Mouse (Mus musculus) embryonic facial prominence, embryonic 13.5 days (tissue): ENCODE data around the gene Anks1. TPM values are rescaled to one million over a fixed set of nuclear protein-coding genes. Genes with fewer than 3 reads are reported as not detected.

ENCODE experiments used
- ATAC-seq: fragments of 200-750 bp; cut with Nextera tagmentation; 2 replicates; pipeline ENCODE4 v1.8.0; 2017; ENCODE audit warnings: low read depth; ENCODE audit not compliant: insufficient number of reproducible peaks, insufficient read depth, low FRiP score, low TSS enrichment
- H3K27ac ChIP-seq: fragments of 300-500 bp; sonication (generic); 2 replicates; pipeline ENCODE4 v1.5.1; 2015; ENCODE audit warnings: moderate library complexity, mild to moderate bottlenecking, inconsistent platforms
- H3K27me3 ChIP-seq: fragments of 300-500 bp; sonication (generic); 2 replicates; pipeline ENCODE4 v1.6.1; 2015; ENCODE audit warnings: mild to moderate bottlenecking, inconsistent platforms
- H3K36me3 ChIP-seq: fragments of 300-500 bp; sonication (generic); 2 replicates; pipeline ENCODE4 v1.6.1; 2015; ENCODE audit warnings: mild to moderate bottlenecking, inconsistent platforms
- H3K4me1 ChIP-seq: fragments of 300-500 bp; sonication (generic); 2 replicates; pipeline ENCODE4 v1.6.1; 2015; ENCODE audit warnings: inconsistent platforms
- H3K4me2 ChIP-seq: fragments of 300-500 bp; sonication (generic); 2 replicates; pipeline ENCODE4 v1.6.1; 2015; ENCODE audit warnings: moderate library complexity, mild to moderate bottlenecking, inconsistent platforms
- H3K4me3 ChIP-seq: fragments of 300-500 bp; sonication (generic); 2 replicates; pipeline ENCODE4 v1.5.1; 2015; ENCODE audit warnings: mild to moderate bottlenecking, inconsistent platforms
- H3K9ac ChIP-seq: fragments of 300-500 bp; sonication (generic); 2 replicates; pipeline ENCODE4 v1.6.1; 2015; ENCODE audit warnings: mild to moderate bottlenecking, inconsistent platforms
- H3K9me3 ChIP-seq: fragments of 300-500 bp; sonication (generic); 2 replicates; pipeline ENCODE4 v1.6.1; 2016; ENCODE audit warnings: inconsistent platforms
- WGBS: fragments of 180-500 bp; shearing (Covaris S2); methylation state at CpG from one replicate; pipeline ENCODE4 v1.1.7; 2015; ENCODE audit warnings: mixed read lengths; 5-methylcytosine and 5-hydroxymethylcytosine counted together
- polyA plus RNA-seq: library from polyadenylated mRNA; unstranded; fragments of >200 nt; fragmentation: Nextera tagmentation; extraction: Ambion mirVana; gene quantifications from 2 replicates; pipeline ENCODE4 v1.2.1, GENCODE M21; 2015

Anks1 gene
- polyA plus RNA-seq, 1 experiment from 2014 or later, result 13.4 TPM

- H3K27me3 ChIP-seq, result no peaks in the 10 kb centered on the region
- H3K4me1 ChIP-seq, result peaks cover 68% of the 10 kb centered on the region
- no peak overlapping the region for H3K4me3 ChIP-seq
- no peak overlapping the region for H3K27ac ChIP-seq
- no peaks in the 10 kb centered on the region for H3K9me3 ChIP-seq
- H3K36me3 ChIP-seq, result peaks cover 9% of the 10 kb centered on the region; the same call in 1 of the 2 replicates
- no peak overlapping the region for H3K9ac ChIP-seq
- ATAC-seq, result no peak
- no peak overlapping the region for H3K4me2 ChIP-seq
Measured at GRCm38 (mm10) chr17:28005393-28005792, 96.3 kb downstream of the Anks1 start.

DNA sequence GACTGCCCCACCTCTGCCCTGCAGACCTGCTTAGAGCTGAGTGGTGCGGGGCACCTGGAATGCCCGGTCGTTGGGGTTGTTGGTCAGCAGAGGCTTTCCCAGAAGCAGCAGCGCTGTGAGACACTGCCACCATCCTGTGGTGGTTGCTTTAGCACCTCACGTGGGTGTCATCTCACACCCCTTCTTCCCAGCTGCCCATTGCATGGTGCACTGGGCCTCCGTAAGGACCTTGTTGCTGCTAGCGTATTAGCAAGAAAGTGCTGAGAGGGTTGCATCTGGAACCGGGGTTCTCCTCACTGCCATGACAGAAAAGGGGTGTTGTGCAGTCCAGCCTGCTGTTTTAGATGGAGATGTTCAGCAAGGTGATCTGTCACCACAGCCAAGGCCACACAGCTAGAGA is 97.1 kb downstream of the Anks1 start:
- H3K27ac ChIP-seq, result peak overlapping the region; percentile 90
- ATAC-seq, result no peak
- H3K9ac ChIP-seq, result peak overlapping the region; percentile 51
- no peak overlapping the region for H3K4me3 ChIP-seq
- peaks cover 13% of the 10 kb centered on the region; the same call in 1 of the 2 replicates for H3K36me3 ChIP-seq
- no peaks in the 10 kb centered on the region for H3K9me3 ChIP-seq
- peaks cover 67% of the 10 kb centered on the region for H3K4me1 ChIP-seq
- H3K4me2 ChIP-seq, result peak overlapping the region; percentile 54; the same call in 1 of the 2 replicates
- no peaks in the 10 kb centered on the region for H3K27me3 ChIP-seq
- WGBS, result 83% methylated on average over 8 of the region's 8 CpGs

DNA sequence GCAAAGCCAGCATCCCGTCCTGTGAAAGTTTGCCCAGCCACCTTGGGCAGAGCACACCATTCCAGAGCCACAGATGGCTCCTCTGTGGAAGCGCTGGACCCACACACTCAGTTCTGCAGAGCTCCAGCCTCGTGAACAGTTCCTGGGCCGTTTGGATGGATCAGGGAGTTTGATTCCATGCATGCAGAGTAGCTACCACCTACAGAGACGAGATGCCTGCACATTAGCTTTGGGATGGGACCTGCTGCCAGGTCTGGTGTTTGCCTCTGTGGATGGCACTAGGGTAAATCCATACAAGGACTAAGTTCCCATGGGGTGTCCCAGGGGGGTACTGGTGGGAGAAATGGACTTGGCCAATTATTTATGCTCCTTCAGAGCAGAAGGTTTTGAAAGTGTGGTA is 97.5 kb downstream of the Anks1 start:
- Histone ChIP-seq H3K36me3 (peaks cover 14% of the 10 kb centered on the region; the same call in 1 of the 2 replicates), H3K4me3 (no peak overlapping the region), H3K27ac (peak overlapping the region; percentile 90), H3K4me2 (peak overlapping the region; percentile 54), H3K9me3 (no peaks in the 10 kb centered on the region), H3K9ac (peak overlapping the region; percentile 51; the same call in 1 of the 2 replicates), H3K4me1 (peaks cover 63% of the 10 kb centered on the region), H3K27me3 (no peaks in the 10 kb centered on the region)
- 58% methylated on average over 5 of the region's 5 CpGs for whole genome bisulfite sequencing
- ATAC-seq, result no peak

DNA sequence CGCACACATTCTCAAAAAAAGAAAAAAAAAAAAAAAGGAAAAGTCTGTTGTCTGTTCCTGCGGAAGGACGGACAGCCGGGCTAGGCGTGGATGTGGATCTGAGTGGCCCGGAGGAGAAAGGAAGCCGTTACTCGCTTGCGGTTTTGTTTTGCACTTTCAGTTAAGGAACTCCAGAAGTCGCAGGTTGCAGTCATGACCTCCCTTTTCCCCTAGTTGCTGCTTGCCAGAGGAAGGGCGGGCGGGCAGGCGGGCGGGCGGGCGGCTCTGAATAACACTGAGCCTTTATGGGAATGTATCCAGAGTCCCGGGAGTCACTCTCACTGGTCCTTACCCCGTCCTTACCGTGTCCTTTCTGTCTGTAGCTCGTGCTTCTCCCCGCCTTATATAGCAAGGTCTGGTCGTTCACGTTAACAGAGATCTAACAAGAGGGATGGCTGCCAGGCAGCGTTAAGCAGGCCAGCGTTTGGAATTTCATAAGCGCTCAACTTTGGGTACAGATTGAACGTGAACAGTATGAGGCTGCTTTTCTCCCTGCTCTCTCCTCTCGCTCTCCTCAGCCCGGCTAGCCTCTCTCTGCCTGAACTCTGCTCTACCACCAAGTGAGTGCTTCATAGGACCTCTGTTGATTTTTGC is 98.2 kb downstream of the Anks1 start:
- H3K36me3 ChIP-seq, result peaks cover 15% of the 10 kb centered on the region; the same call in 1 of the 2 replicates
- peak overlapping the region; percentile 21 for H3K4me3 ChIP-seq
- 10% methylated on average over 29 of the region's 29 CpGs for WGBS
- peak overlapping the region; percentile 90 for H3K27ac ChIP-seq
- 0 out of 2 replicates have a peak, but pooled peaks have one; percentile 7 for ATAC-seq
- H3K4me1 ChIP-seq, result peaks cover 62% of the 10 kb centered on the region
- H3K4me2 ChIP-seq, result peak overlapping the region; percentile 54
- H3K27me3 ChIP-seq, result no peaks in the 10 kb centered on the region
- H3K9ac ChIP-seq, result peak overlapping the region; percentile 65
- no peaks in the 10 kb centered on the region for H3K9me3 ChIP-seq

DNA sequence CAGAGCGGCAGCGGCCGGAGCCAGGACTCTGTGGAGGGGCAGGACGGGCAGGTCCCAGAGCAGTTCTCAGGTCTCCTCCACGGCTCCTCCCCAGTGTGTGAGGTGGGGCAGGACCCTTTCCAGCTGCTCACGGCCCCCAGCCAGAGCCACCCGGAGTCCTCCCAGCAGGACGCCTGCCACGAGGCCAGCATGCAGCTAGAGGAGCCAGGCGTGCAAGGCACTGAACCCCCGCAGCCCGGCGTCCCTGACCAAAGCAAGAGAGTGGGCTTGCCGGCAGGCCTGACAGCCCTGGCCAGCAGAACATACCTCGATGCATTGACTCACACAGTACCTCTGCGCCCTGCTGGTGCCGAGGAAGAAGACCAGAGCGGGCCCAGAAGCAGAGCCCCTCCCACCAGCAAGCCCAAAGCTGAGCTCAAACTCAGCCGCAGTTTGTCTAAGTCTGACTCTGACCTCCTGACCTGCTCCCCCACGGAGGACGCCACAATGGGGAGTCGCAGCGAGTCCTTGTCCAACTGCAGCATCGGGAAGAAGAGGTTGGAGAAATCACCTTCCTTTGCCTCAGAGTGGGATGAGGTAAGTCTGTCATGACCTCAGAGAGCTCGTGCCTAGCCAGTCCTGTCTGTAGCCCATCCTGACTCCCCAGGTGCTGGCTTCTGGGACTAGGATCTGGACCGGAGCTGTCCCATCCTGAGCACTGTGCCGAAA is 98.9 kb downstream of the Anks1 start:
- Histone ChIP-seq H3K27ac (peak overlapping the region; percentile 90), H3K4me3 (peak overlapping the region; percentile 21), H3K9ac (peak overlapping the region; percentile 65), H3K9me3 (no peaks in the 10 kb centered on the region), H3K27me3 (no peaks in the 10 kb centered on the region), H3K36me3 (peaks cover 19% of the 10 kb centered on the region; the same call in 1 of the 2 replicates), H3K4me2 (peak overlapping the region; percentile 54), H3K4me1 (peaks cover 69% of the 10 kb centered on the region)
- ATAC-seq, result peak; percentile 39; the same call in 1 of the 2 replicates
- 26% methylated on average over 27 of the region's 27 CpGs for WGBS

DNA sequence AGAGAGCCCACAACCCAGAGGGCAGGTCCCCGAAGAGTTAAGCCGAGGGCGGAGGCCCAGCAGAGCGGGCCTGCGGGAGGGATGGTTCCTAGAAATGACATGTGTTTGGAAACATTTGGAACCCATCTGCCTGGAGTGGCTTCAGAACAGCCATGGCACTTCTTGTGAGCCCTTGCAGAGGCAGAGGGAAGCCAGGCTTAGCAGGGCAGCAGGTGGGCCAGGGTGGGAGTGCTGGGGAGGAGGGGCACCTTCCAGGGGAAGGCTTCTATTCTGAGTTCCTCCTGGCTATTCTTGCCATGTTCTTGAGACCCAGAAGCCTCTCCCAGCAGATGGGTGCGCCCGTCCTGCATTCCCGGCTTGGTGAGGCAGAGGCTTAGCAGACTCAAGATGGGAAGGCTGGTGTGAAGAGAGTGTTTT is 99.5 kb downstream of the Anks1 start:
- peak overlapping the region; percentile 21 for H3K4me3 ChIP-seq

GRCm38 (mm10) chr17:28009066-28009715 is 100.1 kb downstream of the Anks1 start:
- Histone ChIP-seq H3K9ac (peak overlapping the region; percentile 41; the same call in 1 of the 2 replicates), H3K4me1 (peaks cover 70% of the 10 kb centered on the region), H3K27ac (0 out of 2 replicates have a peak overlapping the region, but pooled peaks have one; percentile 90), H3K36me3 (peaks cover 19% of the 10 kb centered on the region; the same call in 1 of the 2 replicates), H3K9me3 (no peaks in the 10 kb centered on the region), H3K4me2 (peak overlapping the region; percentile 54), H3K27me3 (no peaks in the 10 kb centered on the region), H3K4me3 (0 out of 2 replicates have a peak overlapping the region, but pooled peaks have one; percentile 21)
- 85% methylated on average over 10 of the region's 10 CpGs for WGBS
- ATAC-seq, result no peak

More for the DNA sequence above, 99.5 kb downstream of the Anks1 start:
- 55% methylated on average over 8 of the region's 8 CpGs for WGBS
- ATAC-seq, result no peak
- H3K36me3 ChIP-seq, result peaks cover 19% of the 10 kb centered on the region; the same call in 1 of the 2 replicates
- peak overlapping the region; percentile 41; the same call in 1 of the 2 replicates for H3K9ac ChIP-seq
- no peaks in the 10 kb centered on the region for H3K9me3 ChIP-seq
- H3K4me1 ChIP-seq, result peaks cover 69% of the 10 kb centered on the region
- peak overlapping the region; percentile 54 for H3K4me2 ChIP-seq
- H3K27me3 ChIP-seq, result no peaks in the 10 kb centered on the region
- peak overlapping the region; percentile 90; the same call in 1 of the 2 replicates for H3K27ac ChIP-seq

GRCm38 (mm10) chr17:28009716-28010114 is 100.6 kb downstream of the Anks1 start:
- peaks cover 76% of the 10 kb centered on the region for H3K4me1 ChIP-seq

DNA sequence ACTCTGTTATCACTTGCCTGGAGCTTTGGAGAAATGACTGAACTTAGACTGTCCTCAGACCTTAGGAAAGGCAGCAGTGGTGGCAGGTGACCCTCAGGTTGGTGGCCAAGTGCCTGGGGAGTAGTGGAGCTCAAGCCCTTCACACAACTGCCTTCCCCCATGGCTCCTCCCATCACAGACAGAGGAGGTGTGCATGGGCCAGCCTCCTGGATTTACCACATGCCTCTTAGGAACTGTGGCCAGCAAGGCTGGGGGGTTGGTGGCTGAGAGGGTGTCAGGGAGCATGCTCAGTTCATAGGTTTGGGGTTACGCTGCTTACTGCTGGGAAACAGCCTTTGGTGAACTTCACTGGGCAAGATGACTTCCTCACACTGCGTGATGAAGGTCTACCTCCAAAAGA is 101.8 kb downstream of the Anks1 start:
- 91% methylated on average over 2 of the region's 2 CpGs for WGBS
- H3K4me1 ChIP-seq, result peaks cover 81% of the 10 kb centered on the region
- no peak overlapping the region for H3K9ac ChIP-seq
- no peak overlapping the region for H3K4me3 ChIP-seq
- H3K27ac ChIP-seq, result no peak overlapping the region
- ATAC-seq, result no peak
- H3K4me2 ChIP-seq, result no peak overlapping the region
- H3K9me3 ChIP-seq, result no peaks in the 10 kb centered on the region
- peaks cover 19% of the 10 kb centered on the region; the same call in 1 of the 2 replicates for H3K36me3 ChIP-seq
- H3K27me3 ChIP-seq, result no peaks in the 10 kb centered on the region

More at GRCm38 (mm10) chr17:28009716-28010114, 100.6 kb downstream of the Anks1 start:
- no peaks in the 10 kb centered on the region for H3K9me3 ChIP-seq
- no peak overlapping the region for H3K9ac ChIP-seq
- no peak for ATAC-seq
- H3K27ac ChIP-seq, result no peak overlapping the region
- H3K36me3 ChIP-seq, result peaks cover 19% of the 10 kb centered on the region; the same call in 1 of the 2 replicates
- peak overlapping the region; percentile 54 for H3K4me2 ChIP-seq
- H3K4me3 ChIP-seq, result no peak overlapping the region
- no peaks in the 10 kb centered on the region for H3K27me3 ChIP-seq
- WGBS, result 88% methylated on average over 7 of the region's 7 CpGs

- H3K27ac ChIP-seq, result peak overlapping the region; percentile 88
- 0 out of 2 replicates have a peak overlapping the region, but pooled peaks have one; percentile 17 for H3K9ac ChIP-seq
- peak overlapping the region; percentile 42 for H3K4me2 ChIP-seq
- no peak for ATAC-seq
- H3K36me3 ChIP-seq, result peaks cover 17% of the 10 kb centered on the region; the same call in 1 of the 2 replicates
- no peaks in the 10 kb centered on the region for H3K27me3 ChIP-seq
- no peaks in the 10 kb centered on the region for H3K9me3 ChIP-seq
- 69% methylated on average over 6 of the region's 6 CpGs for WGBS
- H3K4me3 ChIP-seq, result no peak overlapping the region
- peaks cover 66% of the 10 kb centered on the region for H3K4me1 ChIP-seq
Measured at GRCm38 (mm10) chr17:28012851-28013250, 103.7 kb downstream of the Anks1 start.

GRCm38 (mm10) chr17:28013259-28013875 is 104.3 kb downstream of the Anks1 start:
- peaks cover 66% of the 10 kb centered on the region for H3K4me1 ChIP-seq
- H3K27me3 ChIP-seq, result no peaks in the 10 kb centered on the region
- peak overlapping the region; percentile 17; the same call in 1 of the 2 replicates for H3K9ac ChIP-seq
- 17% methylated on average over 12 of the region's 12 CpGs for WGBS
- no peaks in the 10 kb centered on the region for H3K9me3 ChIP-seq
- H3K36me3 ChIP-seq, result peaks cover 14% of the 10 kb centered on the region; the same call in 1 of the 2 replicates
- ATAC-seq, result peak; percentile 82
- H3K4me2 ChIP-seq, result peak overlapping the region; percentile 42
- no peak overlapping the region for H3K4me3 ChIP-seq
- H3K27ac ChIP-seq, result peak overlapping the region; percentile 88
